Mouse (Mus musculus): Measurements from ENCODE around the gene Arih1. TPM values are rescaled to one million over a fixed set of nuclear protein-coding genes. Genes with fewer than 3 reads are reported as not detected.
"Not testable (repeated sequence)": the region's sequence is repeated elsewhere in the genome, so short reads cannot be mapped to it uniquely, and the experiment has no call there.

Arih1 gene
- polyA plus RNA-seq, 1 experiment from 2014 or later, result 36.8 TPM

- H3K79me2 ChIP-seq (ENCODE audit: inconsistent target), result peaks cover 100% of the 10 kb centered on the region
- 89% methylated on average over 6 of the region's 6 CpGs for WGBS (ENCODE audit: missing documents)
- H3K36me3 ChIP-seq (ENCODE audit: inconsistent target), result no peaks in the 10 kb centered on the region
- no peak overlapping the region for H3K27ac ChIP-seq
- no peak overlapping the region for H3K4me3 ChIP-seq (ENCODE audit: inconsistent target)
These were observed 65.9 kb downstream of the Arih1 start for GRCm38 (mm10) chr9:59420487-59420886.

GRCm38 (mm10) chr9:59407271-59407670 lies 79.1 kb downstream of the Arih1 start:
- 87% methylated on average over 1 of the region's 1 CpGs for WGBS (ENCODE audit: missing documents)
- H3K79me2 ChIP-seq (ENCODE audit: inconsistent target), result peaks cover 12% of the 10 kb centered on the region; the same call in 1 of the 2 replicates
- no peak overlapping the region for H3K4me3 ChIP-seq (ENCODE audit: inconsistent target)
- no peak overlapping the region for H3K27ac ChIP-seq
- H3K36me3 ChIP-seq (ENCODE audit: inconsistent target), result peaks cover 47% of the 10 kb centered on the region

GRCm38 (mm10) chr9:59389086-59389485 lies 97.3 kb downstream of the Arih1 start:
- Histone ChIP-seq H3K79me2 (ENCODE audit: inconsistent target) (no peaks in the 10 kb centered on the region), H3K27ac (no peak overlapping the region), H3K4me3 (ENCODE audit: inconsistent target) (no peak overlapping the region), H3K36me3 (ENCODE audit: inconsistent target) (peaks cover 25% of the 10 kb centered on the region)
- 86% methylated on average over 4 of the region's 4 CpGs for whole genome bisulfite sequencing (ENCODE audit: missing documents)

- Histone ChIP-seq H3K36me3 (ENCODE audit: inconsistent target) (peaks cover 17% of the 10 kb centered on the region), H3K27ac (no peak overlapping the region), H3K79me2 (ENCODE audit: inconsistent target) (no peaks in the 10 kb centered on the region), H3K4me3 (ENCODE audit: inconsistent target) (no peak overlapping the region)
- WGBS (ENCODE audit: missing documents), result 92% methylated on average over 1 of the region's 1 CpGs
These were observed 98.1 kb downstream of the Arih1 start for GRCm38 (mm10) chr9:59388311-59388710.

GRCm38 (mm10) chr9:59387461-59387860 lies 99.0 kb downstream of the Arih1 start:
- Histone ChIP-seq H3K36me3 (ENCODE audit: inconsistent target) (peaks cover 9% of the 10 kb centered on the region), H3K79me2 (ENCODE audit: inconsistent target) (no peaks in the 10 kb centered on the region), H3K4me3 (ENCODE audit: inconsistent target) (no peak overlapping the region), H3K27ac (no peak overlapping the region)
- 84% methylated on average over 3 of the region's 3 CpGs for WGBS (ENCODE audit: missing documents)

GRCm38 (mm10) chr9:59375626-59376025 lies 110.8 kb downstream of the Arih1 start:
- WGBS (ENCODE audit: missing documents), result 97% methylated on average over 9 of the region's 15 CpGs
- Histone ChIP-seq H3K79me2 (ENCODE audit: inconsistent target) (no peaks in the 10 kb centered on the region), H3K4me3 (ENCODE audit: inconsistent target) (no peak overlapping the region), H3K36me3 (ENCODE audit: inconsistent target) (no peaks in the 10 kb centered on the region), H3K27ac (no peak overlapping the region)

GRCm38 (mm10) chr9:59369646-59370045 lies 116.8 kb downstream of the Arih1 start:
- Histone ChIP-seq H3K4me3 (ENCODE audit: inconsistent target) (no peak overlapping the region), H3K27ac (no peak overlapping the region), H3K36me3 (ENCODE audit: inconsistent target) (no peaks in the 10 kb centered on the region), H3K79me2 (ENCODE audit: inconsistent target) (no peaks in the 10 kb centered on the region)
- WGBS (ENCODE audit: missing documents), result 95% methylated on average over 8 of the region's 9 CpGs

GRCm38 (mm10) chr9:59369220-59369619 lies 117.2 kb downstream of the Arih1 start:
- Histone ChIP-seq H3K79me2 (ENCODE audit: inconsistent target) (no peaks in the 10 kb centered on the region), H3K36me3 (ENCODE audit: inconsistent target) (no peaks in the 10 kb centered on the region), H3K27ac (no peak overlapping the region), H3K4me3 (ENCODE audit: inconsistent target) (no peak overlapping the region)
- 76% methylated on average over 5 of the region's 5 CpGs for WGBS (ENCODE audit: missing documents)

- H3K79me2 ChIP-seq (ENCODE audit: inconsistent target); H3K4me3 ChIP-seq (ENCODE audit: inconsistent target): not testable (repeated sequence)
- WGBS (ENCODE audit: missing documents), result no CpG with 5 or more reads among the region's 3 CpGs
These were observed 125.9 kb downstream of the Arih1 start for GRCm38 (mm10) chr9:59360487-59360886.

GRCm38 (mm10) chr9:59358041-59358440 lies 128.4 kb downstream of the Arih1 start:
- not testable (repeated sequence) for H3K4me3 ChIP-seq (ENCODE audit: inconsistent target); H3K36me3 ChIP-seq (ENCODE audit: inconsistent target); H3K27ac ChIP-seq; H3K79me2 ChIP-seq (ENCODE audit: inconsistent target)
- WGBS (ENCODE audit: missing documents), result 80% methylated on average over 1 of the region's 1 CpGs

More at GRCm38 (mm10) chr9:59360487-59360886, 125.9 kb downstream of the Arih1 start:
- not testable (repeated sequence) for H3K27ac ChIP-seq; H3K36me3 ChIP-seq (ENCODE audit: inconsistent target)

GRCm38 (mm10) chr9:59353253-59353639 lies 133.2 kb downstream of the Arih1 start, which contains the start of gene Bbs4:
Gene Bbs4 (minus strand): TSS chr9:59353508.
- Histone ChIP-seq H3K27ac (peak within 1 kb of the TSS; percentile 17; the same call in 1 of the 2 replicates), H3K4me3 (ENCODE audit: inconsistent target) (peak within 1 kb of the TSS; percentile 49), H3K79me2 (ENCODE audit: inconsistent target) (no peaks in the 10 kb centered on the region), H3K36me3 (ENCODE audit: inconsistent target) (no peaks in the 10 kb centered on the region)
- WGBS (ENCODE audit: missing documents), result 1% methylated on average over 32 of the region's 32 CpGs

GRCm38 (mm10) chr9:59352586-59353252 lies 133.7 kb downstream of the Arih1 start:
- Histone ChIP-seq H3K36me3 (ENCODE audit: inconsistent target) (no peaks in the 10 kb centered on the region), H3K4me3 (ENCODE audit: inconsistent target) (peak overlapping the region; percentile 49), H3K27ac (no peak overlapping the region), H3K79me2 (ENCODE audit: inconsistent target) (no peaks in the 10 kb centered on the region)
- WGBS (ENCODE audit: missing documents), result 30% methylated on average over 15 of the region's 15 CpGs

GRCm38 (mm10) chr9:59346176-59346575 lies 140.2 kb downstream of the Arih1 start:
- no peaks in the 10 kb centered on the region for H3K79me2 ChIP-seq (ENCODE audit: inconsistent target)
- H3K4me3 ChIP-seq (ENCODE audit: inconsistent target), result no peak overlapping the region
- WGBS (ENCODE audit: missing documents), result 81% methylated on average over 2 of the region's 2 CpGs
- H3K27ac ChIP-seq, result no peak overlapping the region
- peaks cover 6% of the 10 kb centered on the region; the same call in 1 of the 2 replicates for H3K36me3 ChIP-seq (ENCODE audit: inconsistent target)

GRCm38 (mm10) chr9:59340002-59340401 lies 146.4 kb downstream of the Arih1 start:
- Histone ChIP-seq H3K79me2 (ENCODE audit: inconsistent target) (no peaks in the 10 kb centered on the region), H3K27ac (no peak overlapping the region), H3K4me3 (ENCODE audit: inconsistent target) (no peak overlapping the region), H3K36me3 (ENCODE audit: inconsistent target) (peaks cover 6% of the 10 kb centered on the region; the same call in 1 of the 2 replicates)
- WGBS (ENCODE audit: missing documents), result 62% methylated on average over 6 of the region's 9 CpGs

- Histone ChIP-seq H3K36me3 (ENCODE audit: inconsistent target) (peaks cover 6% of the 10 kb centered on the region; the same call in 1 of the 2 replicates), H3K27ac (no peak overlapping the region), H3K79me2 (ENCODE audit: inconsistent target) (no peaks in the 10 kb centered on the region), H3K4me3 (ENCODE audit: inconsistent target) (no peak overlapping the region)
- 90% methylated on average over 5 of the region's 5 CpGs for whole genome bisulfite sequencing (ENCODE audit: missing documents)
These were observed 147.3 kb downstream of the Arih1 start for GRCm38 (mm10) chr9:59339107-59339506.

All from macrophage (primary cell).